Mouse (Mus musculus) brain, embryonic 18.5 days (tissue): ENCODE results near the gene Nploc4.
"Not testable (repeated sequence)": the region's sequence is repeated elsewhere in the genome, so short reads cannot be mapped to it uniquely, and the experiment has no call there.

Experiments used
- DNase-seq: peaks from one replicate; pipeline ENCODE4 v3.0.0-alpha.2; 2012; ENCODE audit warnings: low read depth, low spot score

Gene Nploc4

GRCm38 (mm10) chr11:120442765-120443280 is 5.3 kb upstream of the Nploc4 start:
- no peak for DNase-seq

DNA sequence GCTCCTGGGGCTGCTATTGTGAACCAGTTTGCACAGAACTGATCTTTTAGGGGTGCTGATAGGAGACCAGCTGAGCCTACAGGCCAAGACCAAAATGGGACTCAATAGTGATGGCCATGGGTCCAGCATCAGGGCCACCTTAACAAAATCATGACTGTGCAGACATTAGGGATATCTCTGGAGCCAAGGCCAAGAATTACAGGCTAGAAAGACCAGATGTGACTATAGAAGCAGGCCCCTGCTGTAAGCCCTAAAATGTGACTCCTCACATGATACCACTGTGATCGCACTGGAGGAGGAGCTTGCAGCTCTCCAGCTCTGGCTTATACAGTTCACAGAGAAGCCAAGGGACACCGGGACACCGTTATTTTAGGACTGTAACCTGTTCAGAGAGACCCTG is 4.8 kb upstream of the Nploc4 start, which contains the start of gene Tspan10:
Tspan10 (plus strand) TSS at position 301 of the 400 bp plus-strand sequence.
- DNase-seq = no peak

- DNase-seq = no peak
These were observed 413 bp upstream of the Nploc4 start for GRCm38 (mm10) chr11:120437857-120438385.

DNA sequence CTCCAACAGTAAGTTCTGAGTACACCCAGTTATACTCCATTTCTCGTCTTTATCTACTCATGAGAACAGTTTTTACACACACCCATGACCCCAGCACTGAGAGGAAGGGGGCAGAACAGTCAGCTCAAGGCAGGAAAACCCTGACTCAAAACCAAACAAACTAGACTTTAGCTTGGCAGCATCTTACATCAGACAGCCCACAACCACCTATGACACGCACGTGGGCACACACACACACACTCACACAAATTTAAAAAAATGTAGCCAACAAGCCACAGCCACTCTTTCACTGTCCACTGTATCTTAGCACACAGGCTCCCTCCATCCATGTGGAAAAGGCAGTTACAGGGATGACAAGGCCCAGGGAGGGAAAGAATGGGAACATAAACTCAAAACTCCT is 10.8 kb downstream of the Nploc4 start:
- DNase-seq = no peak

GRCm38 (mm10) chr11:120423569-120424295 is 13.8 kb downstream of the Nploc4 start:
- DNase-seq = peak; percentile 12

DNA sequence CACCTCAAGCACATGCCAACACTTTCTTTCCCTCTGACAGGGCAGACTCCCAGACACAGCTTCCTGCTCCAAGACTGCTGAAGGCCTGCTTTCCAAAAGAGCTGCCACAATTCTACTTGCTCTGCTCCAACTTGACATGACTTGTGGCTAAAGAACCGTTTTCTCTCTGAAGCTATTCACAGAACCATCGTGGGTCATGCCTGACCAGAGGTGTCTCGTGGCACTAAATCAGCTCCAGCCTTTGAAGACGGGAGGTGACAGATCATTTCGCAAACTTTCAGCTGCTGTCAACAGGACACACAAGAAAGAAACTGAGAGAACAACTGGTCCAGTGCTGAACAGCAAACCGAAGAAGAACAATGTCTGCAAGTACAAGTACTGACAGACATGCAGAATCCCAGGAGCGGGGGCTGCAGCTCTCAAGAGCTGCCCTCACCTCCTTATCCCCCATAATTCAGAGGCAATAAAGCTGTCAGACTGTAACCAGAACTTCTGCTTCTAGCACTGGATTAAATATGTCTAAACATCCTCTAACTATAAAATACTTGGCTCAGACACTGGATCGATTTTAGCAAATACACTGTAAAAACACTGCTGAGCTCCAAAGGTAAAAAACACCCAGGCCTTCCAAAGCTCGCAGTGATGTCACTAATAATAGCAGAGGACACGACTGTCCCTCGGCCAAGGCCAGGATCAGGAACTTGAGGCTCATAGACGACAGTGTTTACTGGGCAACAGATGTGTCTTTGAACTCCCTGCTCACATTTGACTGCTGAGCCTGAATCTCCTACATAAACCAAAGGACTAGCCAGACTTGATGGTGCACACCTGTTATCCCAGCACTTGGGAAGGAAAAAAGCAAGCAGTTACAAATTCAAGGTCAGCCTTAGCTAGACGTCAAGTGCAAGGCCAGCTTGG is 14.6 kb downstream of the Nploc4 start:
- no peak for DNase-seq

GRCm38 (mm10) chr11:120418592-120418991 is 18.9 kb downstream of the Nploc4 start:
- no peak for DNase-seq

- DNase-seq = no peak
These were observed 19.7 kb downstream of the Nploc4 start for GRCm38 (mm10) chr11:120417852-120418251.

- not testable (repeated sequence) for DNase-seq
These were observed 23.9 kb downstream of the Nploc4 start for GRCm38 (mm10) chr11:120413621-120414020.

DNA sequence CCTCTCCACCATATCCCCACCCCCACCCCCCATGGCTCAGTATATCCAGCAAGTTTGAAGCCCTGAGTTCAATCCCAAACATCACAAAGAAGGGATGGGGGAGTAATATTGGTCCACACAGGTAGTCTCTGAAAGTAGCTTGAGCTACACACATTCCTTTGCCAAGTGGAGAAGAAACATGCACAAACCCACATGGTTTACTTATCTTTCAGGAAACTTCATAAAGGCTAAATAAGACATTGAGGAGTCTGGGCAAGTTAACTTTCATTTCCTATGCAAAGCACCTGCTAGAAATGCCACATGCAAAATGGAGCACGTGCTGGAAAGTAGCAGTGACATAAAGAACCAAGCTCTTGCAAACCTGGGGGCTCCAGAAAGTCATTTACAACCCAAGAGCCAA is 31.1 kb downstream of the Nploc4 start:
- no peak for DNase-seq

DNA sequence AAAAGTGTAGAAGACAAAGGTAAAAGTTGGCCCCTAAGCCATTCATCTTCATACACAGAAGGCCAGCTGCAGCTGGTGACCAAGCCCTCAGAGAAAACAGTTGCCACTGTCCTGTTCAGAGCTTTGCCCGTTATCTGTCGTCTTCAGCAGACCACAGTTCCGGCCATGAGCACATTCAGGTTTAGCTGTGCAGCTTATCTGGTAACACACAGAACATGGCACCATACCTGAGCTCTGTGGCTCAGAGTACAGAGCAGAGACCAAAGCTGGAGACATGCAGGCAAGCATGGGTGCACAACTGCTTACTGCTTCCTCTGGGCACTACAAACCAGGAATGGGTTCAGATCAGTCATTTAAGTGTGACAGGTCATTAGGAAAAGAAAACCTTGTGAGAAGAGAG is 31.6 kb downstream of the Nploc4 start:
- DNase-seq = no peak

DNA sequence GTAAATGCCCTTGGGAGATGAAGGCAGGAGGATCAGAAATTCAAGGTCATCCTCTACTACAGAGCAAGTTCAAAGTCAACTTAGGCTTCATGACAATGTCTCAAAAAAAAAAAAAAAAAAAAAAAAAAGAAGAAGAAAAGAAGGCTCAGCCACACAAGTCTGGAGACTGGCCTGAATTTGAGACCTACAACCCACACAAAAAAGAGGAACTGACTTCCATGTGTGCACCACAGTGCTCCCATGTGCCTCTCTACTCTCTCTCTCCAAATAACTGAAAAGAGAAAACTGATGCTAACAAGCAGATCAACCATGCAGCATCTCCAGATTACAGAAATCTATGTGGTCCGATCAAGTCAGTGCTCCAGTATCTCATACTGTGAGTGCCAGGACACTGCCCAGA is 32.7 kb downstream of the Nploc4 start:
- no peak for DNase-seq

DNA sequence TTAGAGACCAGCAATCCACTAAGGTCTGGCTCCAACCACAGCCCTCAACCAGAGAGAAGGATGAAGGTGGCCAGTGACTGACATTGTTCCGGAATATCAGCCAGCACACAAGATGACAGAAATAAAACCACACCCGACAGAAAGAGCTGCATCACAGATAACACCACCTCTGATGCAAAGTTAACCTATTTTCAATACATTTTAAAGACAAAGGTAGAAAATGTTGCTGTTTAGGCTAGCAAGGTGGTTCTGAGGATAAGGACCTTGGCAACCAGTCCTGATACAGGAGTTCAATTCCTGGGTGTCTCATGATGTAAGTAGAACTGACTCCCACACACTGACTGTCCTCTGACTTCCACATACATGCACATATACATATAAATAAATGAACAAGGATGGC is 38.2 kb downstream of the Nploc4 start:
- DNase-seq = no peak

DNA sequence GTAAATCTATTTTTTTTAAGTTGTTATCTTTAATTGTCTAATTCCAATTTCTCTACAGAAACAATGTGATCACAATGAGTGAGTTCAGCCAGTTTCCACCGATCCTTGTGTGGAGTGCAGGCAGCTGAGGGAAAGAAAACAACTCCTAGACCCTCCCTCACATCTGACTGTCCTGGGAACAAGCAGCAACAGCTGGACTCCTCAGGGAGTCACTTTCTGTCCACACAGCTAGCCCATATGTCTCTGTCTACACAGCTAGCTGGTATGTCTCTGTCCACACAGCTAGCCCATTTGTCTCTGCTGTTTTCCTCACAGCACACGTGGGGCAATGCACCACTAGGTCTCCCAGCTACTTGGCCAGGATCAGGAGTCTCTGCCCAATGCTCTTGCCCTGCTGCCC is 39.9 kb downstream of the Nploc4 start:
- DNase-seq = no peak

GRCm38 (mm10) chr11:120395661-120396060 is 41.8 kb downstream of the Nploc4 start:
- no peak for DNase-seq

- DNase-seq = no peak
These were observed 48.9 kb downstream of the Nploc4 start for GRCm38 (mm10) chr11:120388580-120388979.

DNA sequence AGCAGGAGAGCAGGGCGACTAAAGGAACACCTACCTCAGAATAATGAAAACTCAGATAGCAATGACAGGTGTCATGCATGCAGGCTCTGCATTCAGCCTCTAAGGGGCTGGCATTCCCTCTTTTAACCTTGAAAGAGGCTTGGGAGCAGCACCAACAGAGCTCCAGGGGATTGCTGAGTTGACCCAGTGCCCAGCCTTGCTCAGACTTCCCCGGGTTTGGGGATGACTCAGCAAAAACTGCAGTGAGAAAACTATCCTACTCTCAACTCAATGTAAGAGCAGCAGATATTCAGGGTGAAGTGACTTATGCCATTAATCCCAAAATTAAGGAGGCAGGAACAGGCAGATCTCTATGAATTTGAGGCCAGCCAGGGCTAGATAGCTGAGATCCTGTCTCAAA is 50.4 kb downstream of the Nploc4 start:
- DNase-seq = no peak

DNA sequence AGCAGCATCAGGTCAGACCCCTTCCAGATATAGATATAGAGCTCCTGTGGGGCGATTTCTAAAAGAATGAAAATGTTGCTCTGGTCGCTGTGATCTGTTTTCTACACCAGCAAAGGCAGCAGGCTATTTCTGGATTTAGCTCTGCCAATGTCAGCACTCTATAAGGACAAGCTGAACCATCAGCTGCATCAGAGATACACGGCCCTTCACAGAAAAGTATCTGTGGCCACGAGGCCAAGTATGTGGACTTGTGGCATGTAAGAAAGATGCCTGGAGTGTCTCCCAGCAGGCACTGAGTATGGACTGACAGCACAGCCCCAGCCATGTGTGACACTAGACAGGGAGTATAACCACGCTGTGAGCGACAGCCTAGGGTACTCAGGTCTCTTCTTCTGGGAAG is 50.9 kb downstream of the Nploc4 start:
- no peak for DNase-seq

DNA sequence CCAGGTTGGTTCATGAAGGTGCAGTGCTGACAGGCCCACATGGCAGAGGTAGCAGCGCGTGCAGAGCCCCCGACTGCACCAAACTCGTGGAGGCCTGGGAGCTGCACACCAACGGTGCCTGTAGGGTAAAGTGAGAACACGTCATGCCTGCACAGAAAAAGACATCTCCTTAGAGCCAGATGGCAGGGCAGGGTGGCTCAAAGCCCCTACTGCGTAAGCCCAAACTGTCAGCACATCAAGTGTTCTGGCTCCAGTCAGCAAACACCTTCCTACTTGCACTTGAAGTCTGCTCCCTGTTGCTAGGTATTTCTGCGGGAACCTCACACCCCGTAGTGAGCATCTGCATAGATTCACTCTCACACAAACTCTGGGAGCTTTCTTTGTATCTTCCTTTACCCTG is 55.0 kb downstream of the Nploc4 start:
- DNase-seq = no peak

DNA sequence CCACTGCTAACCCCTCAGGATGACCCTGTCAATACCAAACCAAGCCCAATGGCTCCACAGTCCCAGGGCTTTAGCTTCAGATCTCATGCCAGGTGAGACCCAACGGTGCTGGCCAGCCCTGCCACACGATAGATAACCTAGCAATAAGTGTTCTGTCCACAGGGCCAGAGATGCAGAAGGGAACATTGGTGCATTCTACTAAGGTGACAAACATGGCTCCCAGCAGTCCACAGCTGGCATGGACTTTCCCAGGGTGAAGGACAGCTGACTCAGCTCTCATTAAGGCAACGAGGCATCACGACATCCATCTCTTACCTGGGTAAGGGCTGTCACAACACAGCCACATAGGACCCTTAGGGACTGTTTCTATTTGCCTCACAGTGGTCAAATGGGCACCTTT is 56.4 kb downstream of the Nploc4 start:
- no peak for DNase-seq

- DNase-seq = no peak
These were observed 57.2 kb downstream of the Nploc4 start for GRCm38 (mm10) chr11:120380271-120380670.
